In genomic region chr17:32098905-32099304, GRCm38 (mm10) we compare ENCODE assay signal across 5 mouse cellular contexts.
DNase-seq lines count a peak whose midpoint lies in the region; ATAC-seq and TF ChIP-seq lines count a peak whose summit lies in the region.
"Not testable (repeated sequence)": the region's sequence is repeated elsewhere in the genome, so short reads cannot be mapped to it uniquely, and the experiment has no call there.

No protein-coding gene starts in this region.

- not testable (repeated sequence) for H3K4me1 ChIP-seq in intestine, embryonic 16.5 days (ENCODE audit: control insufficient read depth, insufficient read depth, low read length); stomach, embryonic 16.5 days (ENCODE audit: control insufficient read depth, insufficient read depth, low read length)
- peaks cover 15% of the 10 kb centered on the region for H3K4me1 ChIP-seq in liver, adult 2 months (ENCODE audit: control insufficient read depth, insufficient read depth, low read length)
- H3K4me1 ChIP-seq in liver, embryonic 16.5 days (ENCODE audit: control insufficient read depth, low read depth, low read length): peaks cover 23% of the 10 kb centered on the region

- peak; percentile 57 for ATAC-seq in intestine, embryonic 16.5 days
- ATAC-seq in liver, embryonic 16.5 days (ENCODE audit: low read depth): peak; percentile 35
- ATAC-seq in stomach, embryonic 16.5 days (ENCODE audit: insufficient read depth, low FRiP score): peak; percentile 39; the same call in 1 of the 2 replicates

- not testable (repeated sequence) for H3K9me3 ChIP-seq in intestine, embryonic 16.5 days (ENCODE audit: control insufficient read depth, low read length); liver, embryonic 16.5 days (replicated peaks; ENCODE audit: control insufficient read depth, low read length); stomach, embryonic 16.5 days (replicated peaks; ENCODE audit: control insufficient read depth, low read length)

- not testable (repeated sequence) for H3K9ac ChIP-seq in intestine, embryonic 16.5 days (ENCODE audit: low read depth, low read length); liver, embryonic 16.5 days (ENCODE audit: low read depth, low read length); stomach, embryonic 16.5 days (ENCODE audit: low read length)
- peak overlapping the region; percentile 29; the same call in 1 of the 2 replicates for H3K9ac ChIP-seq in liver, adult 2 months (ENCODE audit: low read depth, low read length)

- H3K4me3 ChIP-seq in intestine, embryonic 16.5 days (ENCODE audit: low read length); liver, adult 2 months (ENCODE audit: insufficient read depth, low read depth, low read length); liver, embryonic 16.5 days (ENCODE audit: low read depth, low read length); stomach, embryonic 16.5 days (replicated peaks; ENCODE audit: low read length): not testable (repeated sequence)

- not testable (repeated sequence) for H3K36me3 ChIP-seq in intestine, embryonic 16.5 days (ENCODE audit: control insufficient read depth, insufficient read depth, low read length); liver, adult 2 months (ENCODE audit: control insufficient read depth, insufficient read depth, low read length); liver, embryonic 16.5 days (ENCODE audit: control insufficient read depth, insufficient read depth); stomach, embryonic 16.5 days (ENCODE audit: control insufficient read depth, insufficient read depth, low read length)

- not testable (repeated sequence) for H3K79me2 ChIP-seq in liver, adult 2 months (ENCODE audit: control insufficient read depth, insufficient read depth, low read length)

- WGBS in intestine, embryonic 16.5 days: 76% methylated on average over 5 of the region's 6 CpGs
- WGBS in liver, adult 2 months: 27% methylated on average over 6 of the region's 6 CpGs
- WGBS in liver, embryonic 16.5 days (ENCODE audit: insufficient replicate concordance): 66% methylated on average over 5 of the region's 6 CpGs
- 78% methylated on average over 6 of the region's 6 CpGs for WGBS in stomach, embryonic 16.5 days

- TF ChIP-seq CTCF in liver, adult 2 months (IDR thresholded peaks at IDR 0.05; ENCODE audit: low read depth, low read length): not testable (repeated sequence)

- H3K27me3 ChIP-seq in intestine, embryonic 16.5 days (replicated peaks; ENCODE audit: control insufficient read depth, insufficient read depth, low read length); liver, adult 2 months (ENCODE audit: control insufficient read depth, insufficient read depth, low read length); liver, embryonic 16.5 days (ENCODE audit: control insufficient read depth, insufficient read depth, low read depth, low read length); stomach, embryonic 16.5 days (ENCODE audit: control insufficient read depth, insufficient read depth, low read length): not testable (repeated sequence)

- not testable (repeated sequence) for H3K27ac ChIP-seq in intestine, embryonic 16.5 days (ENCODE audit: low read length); stomach, embryonic 16.5 days (ENCODE audit: low read length)
- H3K27ac ChIP-seq in liver, adult 2 months (replicated peaks; ENCODE audit: insufficient read depth, low read depth, low read length): peak overlapping the region; percentile 91
- H3K27ac ChIP-seq in liver, embryonic 16.5 days (ENCODE audit: low read length): peak overlapping the region; percentile 1; the same call in 1 of the 2 replicates

- not testable (repeated sequence) for H3K4me2 ChIP-seq in intestine, embryonic 16.5 days (ENCODE audit: low read depth, low read length); liver, embryonic 16.5 days (ENCODE audit: low read depth, low read length); stomach, embryonic 16.5 days (ENCODE audit: low read depth, low read length)

- TF ChIP-seq POLR2A in liver, adult 2 months (IDR thresholded peaks at IDR 0.05; ENCODE audit: extremely low read depth, insufficient read depth, low read length): not testable (repeated sequence)

- peak; percentile 12 for DNase-seq in kidney, adult 18-20 months
- peak; percentile 93 for DNase-seq in liver, adult 2 months (ENCODE audit: extremely low read depth, low read depth, low spot score)
